Mouse (Mus musculus) adrenal gland, adult 2 months (tissue): ENCODE data around the gene Spag5. TPM values are rescaled to one million over a fixed set of nuclear protein-coding genes. Genes with fewer than 3 reads are reported as not detected.
A peak's percentile ranks its signal among the peaks of the same experiment; 100 is the strongest.

ENCODE experiments used
- DNase-seq: peaks from one replicate; pipeline ENCODE4 v3.0.0; 2021
- polyA plus RNA-seq: library from polyadenylated mRNA; depleted of rRNA; stranded (reverse); fragments of >200 nt; gene quantifications from 2 replicates; pipeline ENCODE4 v1.2.3, GENCODE M21; 2012; rRNA removed
- total RNA-seq, 2 experiments: library from RNA; stranded (reverse); gene quantifications; 2 replicates each; pipeline ENCODE4 v1.2.3; 2021

The Spag5 gene
- total and polyA plus RNA-seq, 3 experiments, result 3.0 to 4.1 (median 3.6) TPM

DNA sequence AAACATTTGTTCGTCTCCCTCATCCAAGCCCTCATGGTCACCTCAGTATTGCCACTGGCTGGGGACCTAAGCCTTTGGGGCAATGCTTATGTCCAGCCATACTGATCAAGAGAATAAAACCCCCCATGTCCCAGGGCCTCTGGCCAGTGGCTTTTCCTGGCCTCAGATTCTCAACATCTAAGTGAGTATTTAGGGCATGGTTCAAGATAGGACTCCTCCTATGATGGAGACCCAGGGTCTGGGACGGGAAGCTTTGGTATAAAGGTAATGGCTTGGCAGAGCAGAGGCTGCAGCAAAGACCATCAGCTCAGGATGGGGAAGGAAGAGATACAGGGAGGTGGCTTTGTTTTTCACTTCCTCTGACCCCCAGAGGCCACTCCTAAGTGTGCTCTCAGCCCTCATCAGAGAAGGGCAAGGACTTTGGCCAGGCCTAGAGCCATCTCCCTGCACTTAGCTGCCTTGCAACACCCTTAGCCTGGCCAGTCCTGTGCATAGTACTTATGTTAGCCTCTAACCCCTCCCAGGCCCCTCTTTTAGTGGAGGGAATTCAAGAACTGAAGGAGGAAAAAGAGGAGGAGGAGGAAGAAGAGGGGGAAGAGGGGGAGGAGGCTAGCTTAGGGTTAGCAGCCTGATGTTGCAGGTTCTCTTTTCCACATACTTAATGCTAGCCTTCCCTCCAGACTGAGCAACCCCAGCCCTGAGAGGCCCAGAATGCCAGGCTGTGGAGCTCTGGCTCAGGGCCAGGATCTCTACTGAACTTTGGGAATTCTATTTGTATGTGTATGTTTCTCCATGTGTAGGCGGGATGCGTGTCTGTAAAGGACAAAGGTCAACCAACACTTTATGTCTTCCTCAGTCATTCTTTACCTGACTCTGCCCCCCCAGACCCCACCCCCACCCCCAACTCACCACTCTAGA lies 48.4 kb downstream of the Spag5 start:
- DNase-seq, result no peak

- no peak for DNase-seq
These were observed 51.8 kb downstream of the Spag5 start for GRCm38 (mm10) chr11:78353081-78353480.

DNA sequence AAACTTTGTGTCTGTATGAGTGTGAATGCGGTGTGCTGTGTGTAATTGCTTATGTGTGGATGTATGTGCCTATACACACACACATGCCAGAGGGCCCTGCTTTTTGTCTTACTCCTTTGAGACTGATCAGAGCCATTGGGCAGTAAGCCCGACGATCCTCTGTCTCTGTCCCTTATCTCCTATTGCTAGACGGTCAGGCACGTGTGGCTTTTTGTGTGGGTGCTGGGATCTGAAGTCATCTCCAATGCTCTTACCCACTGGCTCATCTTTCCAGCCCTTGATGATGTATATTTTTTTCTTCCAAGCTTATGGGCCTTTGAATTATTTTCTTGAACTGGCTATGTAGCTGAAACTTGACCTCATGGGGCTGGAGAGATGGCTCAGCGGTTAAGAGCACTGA lies 53.6 kb downstream of the Spag5 start:
- no peak for DNase-seq

DNA sequence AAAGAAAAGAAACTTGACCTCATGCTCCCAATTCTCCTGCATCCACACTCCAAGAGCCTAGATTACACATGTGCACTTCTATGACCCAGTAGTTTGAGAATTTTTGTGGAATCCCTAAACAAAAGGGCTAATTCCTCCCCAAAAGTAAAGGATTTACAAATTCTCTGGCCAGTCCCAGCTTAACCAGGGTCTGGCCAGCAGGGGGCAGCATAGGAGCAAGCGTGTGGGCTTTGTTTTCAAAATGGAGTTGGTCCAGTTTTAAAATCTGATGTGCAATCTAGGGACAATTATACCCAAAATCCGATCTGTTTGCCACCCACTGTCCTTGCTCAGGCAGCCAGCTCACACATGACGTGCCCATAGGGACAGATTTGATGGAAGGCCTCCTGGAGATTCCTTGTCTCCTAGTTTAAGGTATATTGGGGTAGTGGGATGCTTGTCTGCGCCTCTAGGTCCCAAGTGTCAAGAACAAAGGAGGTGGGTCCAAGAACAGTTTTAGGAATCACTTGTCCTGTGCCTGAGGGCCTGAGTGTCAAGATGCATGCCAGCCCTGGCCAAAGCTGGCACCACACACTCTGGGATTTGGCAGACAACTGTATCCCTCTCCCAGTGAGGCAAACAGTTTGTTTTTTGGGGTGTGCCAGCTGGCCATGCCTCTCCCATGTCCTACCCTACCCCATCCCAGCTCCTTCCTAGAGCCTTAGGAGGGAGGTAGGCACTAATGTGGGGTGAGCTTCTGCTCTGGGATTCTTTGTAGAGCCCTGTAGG lies 54.3 kb downstream of the Spag5 start:
- DNase-seq, result no peak

GRCm38 (mm10) chr11:78358330-78359007 lies 57.1 kb downstream of the Spag5 start:
- no peak for DNase-seq

DNA sequence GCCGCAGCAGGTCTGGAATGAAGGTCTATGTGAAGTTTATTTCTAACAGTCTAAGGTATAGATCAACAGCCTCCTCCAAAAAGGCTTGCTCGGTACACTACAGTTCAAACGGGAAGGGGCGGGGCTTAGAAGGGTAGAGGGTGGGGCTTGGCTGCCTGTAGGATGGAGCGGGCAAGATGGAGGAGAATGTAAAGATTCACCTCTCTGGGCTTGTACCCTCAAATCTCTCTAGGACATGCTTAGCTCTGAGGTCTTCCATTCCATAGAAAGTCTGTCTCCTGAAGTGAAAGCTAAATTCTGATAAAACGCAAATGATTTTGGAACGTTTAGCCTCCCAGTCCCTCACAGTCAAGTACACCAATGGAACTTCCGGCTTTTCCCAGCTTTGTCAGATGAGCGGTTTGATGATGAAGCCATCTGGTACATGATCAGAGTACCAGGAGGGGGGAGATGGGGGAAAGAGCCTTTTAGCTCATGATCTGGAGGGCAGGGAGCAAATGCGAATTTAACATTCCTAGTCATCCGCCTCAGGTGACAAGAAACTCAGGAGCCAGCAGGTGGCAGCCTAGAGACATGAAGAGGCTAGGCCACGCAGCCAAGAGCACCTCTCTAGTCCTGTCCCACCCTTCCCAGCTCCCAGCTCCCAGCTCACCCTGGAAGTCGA lies 58.9 kb downstream of the Spag5 start:
- peak; percentile 80 for DNase-seq

DNA sequence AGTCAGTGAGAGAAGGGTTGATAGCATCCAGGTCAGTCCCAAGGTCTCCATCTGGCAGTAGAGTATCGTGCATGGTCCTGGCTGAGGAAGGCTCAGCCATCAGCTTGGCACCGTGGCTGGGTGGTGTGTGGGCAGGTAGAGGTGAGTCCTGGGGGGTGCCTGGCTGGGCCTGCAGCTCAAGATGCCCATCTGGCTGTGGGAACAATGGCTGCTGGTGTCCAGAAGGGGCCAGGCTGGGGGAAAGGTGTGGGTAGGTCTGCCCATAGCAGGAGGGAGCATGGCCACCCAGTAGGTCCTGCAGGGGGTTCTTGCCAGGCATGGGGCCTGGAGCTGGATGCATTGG lies 59.4 kb downstream of the Spag5 start:
- no peak for DNase-seq

- DNase-seq, result no peak
These were observed 62.1 kb downstream of the Spag5 start for GRCm38 (mm10) chr11:78363309-78364007.

DNA sequence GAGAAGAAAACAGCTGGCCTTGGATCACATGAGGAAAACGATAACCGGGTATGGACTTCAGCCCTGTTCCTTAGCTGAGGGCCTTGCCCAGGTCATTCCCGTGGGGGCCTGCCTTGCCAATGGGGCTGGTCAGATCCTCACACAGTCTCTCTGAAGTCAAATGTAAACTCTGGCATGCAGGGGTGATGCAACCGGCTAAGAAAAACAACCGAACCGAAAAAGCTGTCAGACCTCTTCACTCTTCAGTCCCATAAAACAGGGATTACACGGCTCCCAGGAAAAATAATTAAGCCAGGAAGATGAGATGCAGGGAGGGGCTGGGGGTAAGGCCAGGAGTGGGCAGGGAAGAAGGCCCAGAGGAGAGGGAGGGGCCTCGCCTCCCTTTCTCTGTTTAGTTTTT lies 62.8 kb downstream of the Spag5 start:
- DNase-seq, result no peak

GRCm38 (mm10) chr11:78367456-78368225 lies 66.3 kb downstream of the Spag5 start:
- peak; percentile 71 for DNase-seq

- peak; percentile 63 for DNase-seq
These were observed 69.1 kb downstream of the Spag5 start for GRCm38 (mm10) chr11:78370389-78370788.

DNA sequence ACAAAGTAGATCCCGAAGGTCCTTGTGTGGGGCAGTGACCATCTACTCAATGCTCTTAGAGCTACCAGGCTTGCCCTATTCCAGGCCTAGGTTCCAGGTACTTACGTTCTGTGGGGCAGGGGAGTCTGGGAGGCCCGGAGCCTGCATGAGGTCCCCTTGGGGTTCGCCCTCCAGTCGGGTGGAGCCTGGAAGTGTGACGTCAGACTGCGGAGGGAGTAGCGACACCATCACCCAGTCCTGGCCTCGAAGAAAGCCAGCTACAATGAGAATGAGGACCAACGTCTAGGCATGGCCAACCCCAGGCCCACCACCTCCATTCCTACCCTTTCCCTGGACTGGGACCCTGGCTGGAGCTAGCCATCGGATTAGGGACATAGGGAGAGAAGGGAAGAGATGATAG lies 70.4 kb downstream of the Spag5 start:
- DNase-seq, result no peak

Other genes starting within 250 kb of the Spag5 start
- gene Eral1, start 221.1 kb upstream of the Spag5 start, total RNA-seq, result 10 to 100 TPM; 30.1 to 35.0 TPM
- 42.0 and 49.7 TPM in 2 replicates for gene Eral1, start 221.1 kb upstream of the Spag5 start, polyA plus RNA-seq
- gene Fam222b, start 206.9 kb upstream of the Spag5 start, total RNA-seq, result 10 to 100 TPM; 19.7 to 24.2 TPM
- gene Fam222b, start 206.9 kb upstream of the Spag5 start, polyA plus RNA-seq, result 38.4 and 41.7 TPM in 2 replicates
- gene Traf4, start 135.9 kb upstream of the Spag5 start, total RNA-seq, result 10 to 100 TPM; 29.8 to 31.2 TPM
- 128 and 131 TPM in 2 replicates for gene Traf4, start 135.9 kb upstream of the Spag5 start, polyA plus RNA-seq
- gene Nek8, start 124.9 kb upstream of the Spag5 start, total RNA-seq, result 10 to 100 TPM in 1 of 2 experiments, 1 to 10 TPM in 1; 6.5 to 12.1 TPM
- 26.7 and 30.5 TPM in 2 replicates for gene Nek8, start 124.9 kb upstream of the Spag5 start, polyA plus RNA-seq
- 10 to 100 TPM; 40.4 to 61.5 TPM for gene Tlcd1, start 124.8 kb upstream of the Spag5 start, total RNA-seq
- gene Tlcd1, start 124.8 kb upstream of the Spag5 start, polyA plus RNA-seq, result 319 and 423 TPM in 2 replicates
- gene Rpl23a, start 117.9 kb upstream of the Spag5 start, total RNA-seq, result 1,000 to 10,000 TPM; 1,792 to 2,242 TPM
- gene Rpl23a, start 117.9 kb upstream of the Spag5 start, polyA plus RNA-seq, result 21.4 and 29.1 TPM in 2 replicates
- gene Rab34, start 113.1 kb upstream of the Spag5 start, total RNA-seq, result 10 to 100 TPM; 64.7 to 99.1 TPM
- 240 and 334 TPM in 2 replicates for gene Rab34, start 113.1 kb upstream of the Spag5 start, polyA plus RNA-seq
- 10 to 100 TPM; 20.5 to 24.4 TPM for gene Proca1, start 108.1 kb upstream of the Spag5 start, total RNA-seq
- gene Proca1, start 108.1 kb upstream of the Spag5 start, polyA plus RNA-seq, result 1.2 and 1.6 TPM in 2 replicates
- gene Sdf2, start 55.8 kb upstream of the Spag5 start, total RNA-seq, result 100 to 1,000 TPM; 104 to 111 TPM
- gene Sdf2, start 55.8 kb upstream of the Spag5 start, polyA plus RNA-seq, result 89.7 and 103 TPM in 2 replicates
- gene Supt6, start 55.5 kb upstream of the Spag5 start, total RNA-seq, result 10 to 100 TPM; 57.5 to 76.7 TPM
- gene Supt6, start 55.5 kb upstream of the Spag5 start, polyA plus RNA-seq, result 23.2 and 31.3 TPM in 2 replicates
- gene 2610507B11Rik, start 39.8 kb upstream of the Spag5 start, total RNA-seq, result 100 to 1,000 TPM; 165 to 168 TPM
- gene 2610507B11Rik, start 39.8 kb upstream of the Spag5 start, polyA plus RNA-seq, result 80.0 and 91.9 TPM in 2 replicates
- under 1 TPM in 1 of 2 experiments, not detected in 1; 0.61 TPM for gene BC030499, start 10.7 kb upstream of the Spag5 start, total RNA-seq
- gene BC030499, start 10.7 kb upstream of the Spag5 start, polyA plus RNA-seq, result 0.07 and 0.08 TPM in 2 replicates
- gene Aldoc, start 21.4 kb downstream of the Spag5 start, total RNA-seq, result 10 to 100 TPM; 25.1 to 28.0 TPM
- gene Aldoc, start 21.4 kb downstream of the Spag5 start, polyA plus RNA-seq, result 15.7 and 26.0 TPM in 2 replicates
- 10 to 100 TPM; 57.3 to 61.3 TPM for gene Pigs, start 26.9 kb downstream of the Spag5 start, total RNA-seq
- gene Pigs, start 26.9 kb downstream of the Spag5 start, polyA plus RNA-seq, result 161 and 184 TPM in 2 replicates
- gene Unc119, start 42.0 kb downstream of the Spag5 start, total RNA-seq, result 10 to 100 TPM; 35.3 to 44.1 TPM
- gene Unc119, start 42.0 kb downstream of the Spag5 start, polyA plus RNA-seq, result 60.4 and 65.4 TPM in 2 replicates
- gene Foxn1, start 85.0 kb downstream of the Spag5 start, total RNA-seq, result under 1 TPM; 0.29 to 0.41 TPM
- gene Foxn1, start 85.0 kb downstream of the Spag5 start, polyA plus RNA-seq, result 0.27 and 0.35 TPM in 2 replicates
- not detected for gene Slc13a2, start 120.7 kb downstream of the Spag5 start, total RNA-seq
- gene Slc13a2, start 120.7 kb downstream of the Spag5 start, polyA plus RNA-seq, result 0.20 and 0.22 TPM in 2 replicates
- gene Slc46a1, start 164.2 kb downstream of the Spag5 start, total RNA-seq, result 10 to 100 TPM; 41.5 to 60.9 TPM
- 111 TPM in 2 replicates for gene Slc46a1, start 164.2 kb downstream of the Spag5 start, polyA plus RNA-seq
- gene Sarm1, start 196.2 kb downstream of the Spag5 start, total RNA-seq, result 1 to 10 TPM; 5.3 to 8.2 TPM
- gene Sarm1, start 196.2 kb downstream of the Spag5 start, polyA plus RNA-seq, result 2.3 and 3.0 TPM in 2 replicates
- gene Vtn, start 197.6 kb downstream of the Spag5 start, total RNA-seq, result 1 to 10 TPM; 3.0 to 7.7 TPM
- 1.8 and 2.8 TPM in 2 replicates for gene Vtn, start 197.6 kb downstream of the Spag5 start, polyA plus RNA-seq
- gene Sebox, start 201.9 kb downstream of the Spag5 start, total RNA-seq, result not detected
- gene Sebox, start 201.9 kb downstream of the Spag5 start, polyA plus RNA-seq, result not detected in 2 replicates
- 10 to 100 TPM; 22.0 to 26.8 TPM for gene Tmem199, start 210.6 kb downstream of the Spag5 start, total RNA-seq
- gene Tmem199, start 210.6 kb downstream of the Spag5 start, polyA plus RNA-seq, result 6.9 and 8.8 TPM in 2 replicates
- 100 to 1,000 TPM; 151 to 168 TPM for gene Poldip2, start 210.7 kb downstream of the Spag5 start, total RNA-seq
- 94.8 and 108 TPM in 2 replicates for gene Poldip2, start 210.7 kb downstream of the Spag5 start, polyA plus RNA-seq
- 10 to 100 TPM; 36.1 to 48.2 TPM for gene Tnfaip1, start 234.8 kb downstream of the Spag5 start, total RNA-seq
- 22.2 and 22.7 TPM in 2 replicates for gene Tnfaip1, start 234.8 kb downstream of the Spag5 start, polyA plus RNA-seq
- gene Ift20, start 234.8 kb downstream of the Spag5 start, total RNA-seq, result 100 to 1,000 TPM in 1 of 2 experiments, 10 to 100 TPM in 1; 81.7 to 109 TPM
- gene Ift20, start 234.8 kb downstream of the Spag5 start, polyA plus RNA-seq, result 86.5 and 115 TPM in 2 replicates
- 10 to 100 TPM; 44.7 to 49.4 TPM for gene Tmem97, start 249.2 kb downstream of the Spag5 start, total RNA-seq
- gene Tmem97, start 249.2 kb downstream of the Spag5 start, polyA plus RNA-seq, result 33.7 and 39.6 TPM in 2 replicates